Comparison of ENCODE assay signal across 25 mouse cellular contexts in genomic region chr4:69839868-69840267, GRCm38 (mm10).
"Had no signal": no experiment of that assay in that cellular context is flagged by ENCODE, and none has a peak within 500 bp of the region (broad histone marks: within the 10 kb centered on the region; RNA-seq: fewer than 3 reads in every experiment).

No protein-coding gene starts in this region.

- H3K4me2 ChIP-seq: heart, embryonic 13.5 days; heart, embryonic 15.5 days; hindbrain, embryonic 13.5 days; hindbrain, embryonic 15.5 days; kidney, embryonic 15.5 days; limb, embryonic 13.5 days; limb, embryonic 15.5 days had no signal

- DNase-seq: gastrocnemius, adult 2 months; gastrocnemius, postnatal 10 days; gastrocnemius, postnatal 25 days; heart, adult 2 months; heart, postnatal 14 days; heart, postnatal 36 days; kidney, adult 11 months; kidney, adult 2 months; kidney, adult 9 months; kidney, postnatal 14 days; kidney, postnatal 36 days; layer of hippocampus, adult 9-11 months; layer of hippocampus, postnatal 36 days; left cerebral cortex, postnatal 4 days had no signal

- H3K9me3 ChIP-seq: heart, embryonic 10.5 days; heart, embryonic 13.5 days; heart, embryonic 15.5 days; hindbrain, embryonic 13.5 days; hindbrain, embryonic 15.5 days; kidney, embryonic 15.5 days; limb, embryonic 13.5 days; limb, embryonic 15.5 days had no signal

- ATAC-seq: hindbrain, postnatal 0 days; intestine, embryonic 16.5 days had no signal

- H3K9ac ChIP-seq: heart, embryonic 13.5 days; heart, embryonic 15.5 days; hindbrain, embryonic 13.5 days; hindbrain, embryonic 15.5 days; kidney, embryonic 15.5 days; limb, embryonic 13.5 days; limb, embryonic 15.5 days had no signal

- H3K27me3 ChIP-seq: heart, embryonic 13.5 days; heart, embryonic 15.5 days; hindbrain, embryonic 13.5 days; hindbrain, embryonic 15.5 days; kidney, embryonic 15.5 days; limb, embryonic 13.5 days; limb, embryonic 15.5 days had no signal

- H3K4me3 ChIP-seq: gastrocnemius, adult 2 months; heart, adult 2 months; heart, embryonic 10.5 days; heart, embryonic 13.5 days; heart, embryonic 15.5 days; hindbrain, embryonic 13.5 days; hindbrain, embryonic 15.5 days; kidney, embryonic 15.5 days; limb, embryonic 13.5 days; limb, embryonic 15.5 days had no signal

- H3K27ac ChIP-seq: gastrocnemius, adult 2 months; heart, adult 2 months; heart, embryonic 10.5 days; heart, embryonic 13.5 days; heart, embryonic 15.5 days; hindbrain, embryonic 13.5 days; hindbrain, embryonic 15.5 days; hindbrain, postnatal 0 days; kidney, embryonic 15.5 days; kidney, postnatal 0 days; limb, embryonic 13.5 days; limb, embryonic 15.5 days had no signal

- H3K36me3 ChIP-seq: heart, embryonic 10.5 days; heart, embryonic 13.5 days; heart, embryonic 15.5 days; hindbrain, embryonic 13.5 days; hindbrain, embryonic 15.5 days; kidney, embryonic 15.5 days; limb, embryonic 13.5 days; limb, embryonic 15.5 days had no signal

- H3K4me1 ChIP-seq: heart, embryonic 13.5 days; heart, embryonic 15.5 days; hindbrain, embryonic 15.5 days; limb, embryonic 13.5 days; limb, embryonic 15.5 days had no signal
